Mouse (Mus musculus): ENCODE results near the gene Tfam. TPM values are rescaled to one million over a fixed set of nuclear protein-coding genes. Genes with fewer than 3 reads are reported as not detected.

The Tfam gene
- polyA plus RNA-seq, 1 experiment from 2014 or later = 87.7 TPM

DNA sequence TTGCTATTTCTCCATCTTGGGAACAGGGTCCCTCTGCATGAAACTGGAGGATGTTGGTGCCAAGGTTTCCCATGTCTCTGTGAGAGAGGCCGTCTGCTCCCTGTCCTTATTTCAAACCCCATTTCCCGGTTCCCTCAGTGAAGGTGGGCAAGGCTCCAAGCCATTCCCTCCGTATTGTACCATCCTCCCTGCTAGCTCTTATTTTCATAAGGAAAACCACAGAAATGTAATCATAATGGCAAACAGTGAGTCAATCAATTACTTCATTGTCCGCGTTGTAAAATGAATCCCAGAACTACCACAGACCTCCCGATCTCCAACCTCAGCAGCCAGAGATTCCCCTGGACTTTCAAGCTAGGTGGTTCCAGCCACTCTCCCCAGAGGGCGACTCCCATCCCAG is 53.0 kb downstream of the Tfam start:
- Histone ChIP-seq H3K4me2 (replicated peaks; ENCODE audit: low read depth, low read length) (no peak overlapping the region), H3K36me3 (ENCODE audit: control insufficient read depth, insufficient read depth, low read length) (no peaks in the 10 kb centered on the region), H3K9ac (ENCODE audit: low read depth, low read length) (no peak overlapping the region), H3K9me3 (ENCODE audit: control insufficient read depth, low read length) (peaks cover 5% of the 10 kb centered on the region), H3K4me3 (ENCODE audit: low read length) (no peak overlapping the region), H3K27me3 (ENCODE audit: control insufficient read depth, insufficient read depth, low read length) (no peaks in the 10 kb centered on the region), H3K4me1 (ENCODE audit: control insufficient read depth, insufficient read depth, low read length) (no peaks in the 10 kb centered on the region), H3K27ac (ENCODE audit: low read depth, low read length) (no peak overlapping the region)
- WGBS = 88% methylated on average over 7 of the region's 7 CpGs
- no peak for ATAC-seq (ENCODE audit: low FRiP score, low TSS enrichment)

DNA sequence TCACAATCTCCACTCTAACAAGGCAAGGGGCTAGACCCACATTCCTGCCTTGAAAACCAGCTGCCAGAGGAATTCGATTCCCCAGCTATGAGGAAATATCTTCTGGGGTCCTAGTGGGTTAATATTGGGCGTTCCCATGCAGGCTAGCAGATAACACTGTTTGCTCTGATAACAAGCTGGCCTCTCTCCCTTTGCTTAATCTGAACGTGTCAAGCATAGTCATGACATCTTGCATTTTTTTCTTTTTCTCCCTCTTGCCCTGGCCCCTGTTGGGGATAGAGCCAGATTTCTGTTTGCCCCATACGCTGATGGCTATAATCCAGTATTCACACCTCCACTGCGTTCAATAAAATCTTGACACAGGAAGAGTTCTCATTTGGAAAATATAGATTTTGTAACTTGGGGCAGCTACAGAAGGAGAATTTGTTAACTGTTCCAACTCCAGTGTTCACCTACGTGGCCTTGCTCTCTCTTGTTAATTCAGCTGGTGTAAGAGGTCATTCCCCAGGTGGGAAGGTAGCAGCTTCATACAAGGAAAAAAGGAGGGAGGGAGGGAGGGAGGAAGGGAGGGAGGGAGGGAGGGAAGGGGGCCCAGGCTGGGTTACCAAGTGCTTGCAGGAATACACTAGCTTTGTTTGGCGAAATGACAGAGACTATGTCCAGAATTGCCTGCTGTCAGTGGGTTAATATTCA is 54.6 kb downstream of the Tfam start:
- H3K4me2 ChIP-seq (replicated peaks; ENCODE audit: low read depth, low read length) = no peak overlapping the region
- H3K4me1 ChIP-seq (ENCODE audit: control insufficient read depth, insufficient read depth, low read length) = no peaks in the 10 kb centered on the region
- peaks cover 5% of the 10 kb centered on the region for H3K9me3 ChIP-seq (ENCODE audit: control insufficient read depth, low read length)
- no peak overlapping the region for H3K27ac ChIP-seq (ENCODE audit: low read depth, low read length)
- ATAC-seq (ENCODE audit: low FRiP score, low TSS enrichment) = no peak
- no peak overlapping the region for H3K4me3 ChIP-seq (ENCODE audit: low read length)
- H3K36me3 ChIP-seq (ENCODE audit: control insufficient read depth, insufficient read depth, low read length) = no peaks in the 10 kb centered on the region
- no peaks in the 10 kb centered on the region for H3K27me3 ChIP-seq (ENCODE audit: control insufficient read depth, insufficient read depth, low read length)
- no peak overlapping the region for H3K9ac ChIP-seq (ENCODE audit: low read depth, low read length)
- WGBS = 57% methylated on average over 7 of the region's 7 CpGs

DNA sequence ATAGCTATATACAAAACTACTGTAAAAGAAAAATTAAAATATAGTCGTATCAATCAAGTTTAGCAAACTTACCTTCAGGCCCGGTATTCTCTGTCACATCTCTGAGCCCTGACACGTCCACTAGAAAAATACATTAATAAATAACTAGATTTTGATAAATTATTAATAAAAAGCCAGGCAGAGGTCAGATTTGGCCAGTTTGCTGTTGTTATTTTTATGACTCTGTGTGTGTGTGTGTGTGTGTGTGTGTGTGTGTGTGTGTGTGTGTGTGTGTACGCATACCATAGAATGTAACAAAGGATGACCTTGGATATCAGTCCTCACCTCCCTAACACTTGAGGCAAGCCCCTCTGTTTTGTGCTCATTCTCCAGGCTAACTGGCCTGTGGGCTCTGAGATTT is 56.1 kb downstream of the Tfam start:
- H3K27me3 ChIP-seq (ENCODE audit: control insufficient read depth, insufficient read depth, low read length) = no peaks in the 10 kb centered on the region

DNA sequence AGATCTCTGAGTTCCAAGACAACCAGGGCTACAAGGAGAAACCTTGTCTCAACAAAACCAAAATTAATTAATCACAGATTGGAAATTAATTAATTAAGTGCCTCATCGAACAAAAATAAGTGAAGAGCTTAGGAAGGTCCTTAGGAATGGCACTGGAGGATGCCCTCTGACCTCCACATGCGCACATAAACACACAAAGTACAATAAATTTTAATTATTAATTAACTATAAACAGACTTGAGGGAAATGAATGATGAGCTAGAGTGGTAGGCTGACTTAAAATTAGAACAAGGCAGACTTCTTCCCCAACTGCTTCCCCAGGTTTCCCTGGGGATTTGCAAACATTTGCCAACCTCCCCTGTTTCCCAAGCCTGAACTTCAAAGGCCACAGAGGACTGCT is 57.0 kb downstream of the Tfam start:
- Histone ChIP-seq H3K4me3 (ENCODE audit: low read length) (no peak overlapping the region), H3K4me1 (ENCODE audit: control insufficient read depth, insufficient read depth, low read length) (no peaks in the 10 kb centered on the region), H3K9me3 (ENCODE audit: control insufficient read depth, low read length) (peaks cover 5% of the 10 kb centered on the region), H3K36me3 (ENCODE audit: control insufficient read depth, insufficient read depth, low read length) (no peaks in the 10 kb centered on the region), H3K9ac (ENCODE audit: low read depth, low read length) (no peak overlapping the region), H3K27me3 (ENCODE audit: control insufficient read depth, insufficient read depth, low read length) (no peaks in the 10 kb centered on the region), H3K4me2 (replicated peaks; ENCODE audit: low read depth, low read length) (no peak overlapping the region), H3K27ac (ENCODE audit: low read depth, low read length) (no peak overlapping the region)
- 71% methylated on average over 2 of the region's 2 CpGs for WGBS
- no peak for ATAC-seq (ENCODE audit: low FRiP score, low TSS enrichment)

More for the DNA sequence above, 56.1 kb downstream of the Tfam start:
- Histone ChIP-seq H3K4me3 (ENCODE audit: low read length) (no peak overlapping the region), H3K9me3 (ENCODE audit: control insufficient read depth, low read length) (peaks cover 5% of the 10 kb centered on the region), H3K36me3 (ENCODE audit: control insufficient read depth, insufficient read depth, low read length) (no peaks in the 10 kb centered on the region), H3K9ac (ENCODE audit: low read depth, low read length) (no peak overlapping the region), H3K4me2 (replicated peaks; ENCODE audit: low read depth, low read length) (no peak overlapping the region), H3K27ac (ENCODE audit: low read depth, low read length) (no peak overlapping the region), H3K4me1 (ENCODE audit: control insufficient read depth, insufficient read depth, low read length) (no peaks in the 10 kb centered on the region)
- 78% methylated on average over 4 of the region's 4 CpGs for WGBS
- ATAC-seq (ENCODE audit: low FRiP score, low TSS enrichment) = no peak

DNA sequence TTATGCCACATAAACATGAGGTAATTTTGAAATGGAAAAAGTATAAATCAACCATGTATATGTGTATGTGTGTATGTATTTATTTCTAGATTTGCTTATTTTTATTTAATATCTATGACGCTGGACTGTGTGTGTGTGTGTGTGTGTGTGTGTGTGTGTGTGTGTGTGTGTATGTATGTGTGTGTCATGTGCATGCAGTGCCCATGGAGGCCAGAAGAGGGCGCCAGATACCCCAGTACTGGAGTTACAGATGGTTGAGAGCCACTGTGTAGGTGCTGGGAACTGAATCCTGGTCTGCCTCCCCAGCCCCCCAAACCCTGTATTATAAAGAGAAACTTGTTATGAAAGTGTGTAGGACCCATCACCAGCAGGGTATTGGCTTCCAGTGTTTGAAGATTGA is 58.0 kb downstream of the Tfam start:
- ATAC-seq (ENCODE audit: low FRiP score, low TSS enrichment) = no peak
- H3K4me1 ChIP-seq (ENCODE audit: control insufficient read depth, insufficient read depth, low read length) = no peaks in the 10 kb centered on the region

DNA sequence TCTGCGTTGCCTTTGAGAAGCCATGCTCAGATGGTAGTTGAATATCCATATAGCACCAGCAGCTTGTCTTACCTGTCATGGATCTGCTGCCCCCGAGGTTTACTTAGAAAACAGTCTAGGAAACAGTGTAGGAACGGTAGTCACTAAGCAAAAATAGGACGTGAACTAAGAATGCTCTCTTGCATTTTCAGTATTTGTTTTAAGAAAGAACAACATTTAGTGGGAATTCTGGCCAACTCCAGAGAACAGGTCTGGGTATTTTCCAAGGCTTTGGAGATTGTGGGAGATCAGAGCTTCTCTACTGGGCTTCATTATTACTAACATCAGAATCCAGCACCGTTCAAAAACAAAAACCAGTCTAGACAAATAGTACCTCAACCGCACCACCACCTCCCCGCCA is 60.9 kb downstream of the Tfam start:
- Histone ChIP-seq H3K36me3 (ENCODE audit: control insufficient read depth, insufficient read depth, low read length) (no peaks in the 10 kb centered on the region), H3K4me2 (replicated peaks; ENCODE audit: low read depth, low read length) (no peak overlapping the region), H3K9me3 (ENCODE audit: control insufficient read depth, low read length) (peaks cover 5% of the 10 kb centered on the region), H3K9ac (ENCODE audit: low read depth, low read length) (no peak overlapping the region), H3K4me1 (ENCODE audit: control insufficient read depth, insufficient read depth, low read length) (no peaks in the 10 kb centered on the region), H3K27ac (ENCODE audit: low read depth, low read length) (no peak overlapping the region), H3K27me3 (ENCODE audit: control insufficient read depth, insufficient read depth, low read length) (no peaks in the 10 kb centered on the region), H3K4me3 (ENCODE audit: low read length) (no peak overlapping the region)
- 83% methylated on average over 7 of the region's 7 CpGs for WGBS
- ATAC-seq (ENCODE audit: low FRiP score, low TSS enrichment) = no peak

More for the DNA sequence above, 58.0 kb downstream of the Tfam start:
- Histone ChIP-seq H3K9ac (ENCODE audit: low read depth, low read length) (no peak overlapping the region), H3K4me2 (replicated peaks; ENCODE audit: low read depth, low read length) (no peak overlapping the region), H3K27ac (ENCODE audit: low read depth, low read length) (no peak overlapping the region), H3K9me3 (ENCODE audit: control insufficient read depth, low read length) (peaks cover 5% of the 10 kb centered on the region), H3K36me3 (ENCODE audit: control insufficient read depth, insufficient read depth, low read length) (no peaks in the 10 kb centered on the region), H3K27me3 (ENCODE audit: control insufficient read depth, insufficient read depth, low read length) (no peaks in the 10 kb centered on the region), H3K4me3 (ENCODE audit: low read length) (no peak overlapping the region)
- WGBS = 79% methylated on average over 2 of the region's 2 CpGs

DNA sequence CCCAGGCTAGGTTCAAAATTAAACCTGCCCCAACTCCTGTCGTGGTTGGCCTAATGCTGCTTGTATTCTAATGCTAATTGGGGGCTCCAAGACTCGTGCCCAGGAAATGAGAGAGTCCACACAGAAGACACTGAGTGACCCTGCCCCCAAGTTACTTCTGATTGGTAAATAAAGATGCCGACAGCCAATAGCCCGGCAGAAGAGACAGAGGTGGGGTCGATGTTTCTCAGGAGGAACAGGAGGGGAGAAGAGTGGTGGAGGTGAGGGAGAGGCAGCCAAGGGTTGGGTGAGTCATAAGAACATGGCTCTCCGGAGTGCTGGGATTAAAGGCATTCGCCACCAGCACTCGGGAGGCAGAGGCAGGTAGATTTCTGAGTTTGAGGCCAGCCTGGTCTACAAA is 61.7 kb downstream of the Tfam start:
- no peaks in the 10 kb centered on the region for H3K27me3 ChIP-seq (ENCODE audit: control insufficient read depth, insufficient read depth, low read length)
- WGBS = 80% methylated on average over 8 of the region's 8 CpGs
- no peak overlapping the region for H3K9ac ChIP-seq (ENCODE audit: low read depth, low read length)
- no peaks in the 10 kb centered on the region for H3K36me3 ChIP-seq (ENCODE audit: control insufficient read depth, insufficient read depth, low read length)
- no peak for ATAC-seq (ENCODE audit: low FRiP score, low TSS enrichment)
- peaks cover 5% of the 10 kb centered on the region for H3K9me3 ChIP-seq (ENCODE audit: control insufficient read depth, low read length)
- H3K4me3 ChIP-seq (ENCODE audit: low read length) = no peak overlapping the region
- no peak overlapping the region for H3K4me2 ChIP-seq (replicated peaks; ENCODE audit: low read depth, low read length)
- no peaks in the 10 kb centered on the region for H3K4me1 ChIP-seq (ENCODE audit: control insufficient read depth, insufficient read depth, low read length)
- H3K27ac ChIP-seq (ENCODE audit: low read depth, low read length) = no peak overlapping the region

Other genes with a start within 250 kb of the Tfam start
- gene Bicc1, start 78.6 kb downstream of the Tfam start, polyA plus RNA-seq (2014; fragmentation: Nextera tagmentation; extraction: Ambion mirVana) = 27.7 and 40.7 TPM in 2 replicates
- gene Ube2d1, start 47.0 kb upstream of the Tfam start, polyA plus RNA-seq (2014; fragmentation: Nextera tagmentation; extraction: Ambion mirVana) = 81.7 and 83.1 TPM in 2 replicates
- 111 and 130 TPM in 2 replicates for gene Cisd1, start 106.7 kb upstream of the Tfam start, polyA plus RNA-seq (2014; fragmentation: Nextera tagmentation; extraction: Ambion mirVana)
- 10.5 and 22.0 TPM in 2 replicates for gene Ipmk, start 109.5 kb upstream of the Tfam start, polyA plus RNA-seq (2014; fragmentation: Nextera tagmentation; extraction: Ambion mirVana)

Measured in kidney, embryonic 14.5 days (tissue).